Mouse (Mus musculus) forebrain, embryonic 11.5 days (tissue): ENCODE results near the gene Bclaf1. TPM values are rescaled to one million over a fixed set of nuclear protein-coding genes. Genes with fewer than 3 reads are reported as not detected.
A peak's percentile ranks its signal among the peaks of the same experiment; 100 is the strongest.

Source experiments
- ATAC-seq: fragments of 200-750 bp; cut with Nextera tagmentation; replicated peaks from 2 replicates; pipeline ENCODE4 v1.8.0; 2017; ENCODE audit warnings: moderate TSS enrichment; ENCODE audit not compliant: low FRiP score
- DNase-seq: peaks from one replicate; pipeline ENCODE4 v3.0.0-alpha.2; 2017; ENCODE audit warnings: low spot score
- H3K27ac ChIP-seq: fragments of 300-500 bp; sonication (generic); 2 replicates; pipeline ENCODE4 v1.5.1; 2014; ENCODE audit warnings: low read depth, low read length
- H3K27me3 ChIP-seq: fragments of 300-500 bp; sonication (generic); 2 replicates; pipeline ENCODE4 v1.6.1; 2014; ENCODE audit warnings: mild to moderate bottlenecking, low read length, mixed read lengths; ENCODE audit not compliant: control insufficient read depth, insufficient read depth
- H3K36me3 ChIP-seq: fragments of 300-500 bp; sonication (generic); 2 replicates; pipeline ENCODE4 v1.6.1; 2014; ENCODE audit warnings: mild to moderate bottlenecking, low read length, moderate library complexity, mixed read lengths; ENCODE audit not compliant: control insufficient read depth, insufficient read depth
- H3K4me1 ChIP-seq: fragments of 300-500 bp; sonication (generic); replicated peaks from 2 replicates; pipeline ENCODE4 v1.6.1; 2014; ENCODE audit warnings: low read length, mixed read lengths; ENCODE audit not compliant: control insufficient read depth, insufficient read depth
- H3K4me2 ChIP-seq: fragments of 300-500 bp; sonication (generic); 2 replicates; pipeline ENCODE4 v1.6.1; 2014; ENCODE audit warnings: low read depth, mild to moderate bottlenecking, low read length, moderate library complexity, mixed read lengths; ENCODE audit not compliant: severe bottlenecking
- H3K4me3 ChIP-seq: fragments of 300-500 bp; sonication (generic); 2 replicates; pipeline ENCODE4 v1.5.1; 2014; ENCODE audit warnings: low read depth, low read length
- H3K9ac ChIP-seq: fragments of 300-500 bp; sonication (generic); 2 replicates; pipeline ENCODE4 v1.6.1; 2014; ENCODE audit warnings: low read length
- H3K9me3 ChIP-seq: fragments of 300-500 bp; sonication (generic); 2 replicates; pipeline ENCODE4 v1.6.1; 2016; ENCODE audit warnings: low read length, mixed read lengths; ENCODE audit not compliant: control insufficient read depth
- WGBS: fragments of 180-500 bp; shearing (Covaris S2); extraction: QIAGEN DNeasy Blood & Tissue Kit; methylation state at CpG from one replicate; pipeline ENCODE4 v1.1.7; 2014; 5-methylcytosine and 5-hydroxymethylcytosine counted together
- polyA plus RNA-seq: library from polyadenylated mRNA; unstranded; fragments of >200 nt; fragmentation: Nextera tagmentation; extraction: Ambion mirVana; gene quantifications from 2 replicates; pipeline ENCODE4 v1.2.1, GENCODE M21; 2014

The Bclaf1 gene
- polyA plus RNA-seq, 1 experiment from 2014 or later, result 196 TPM

DNA sequence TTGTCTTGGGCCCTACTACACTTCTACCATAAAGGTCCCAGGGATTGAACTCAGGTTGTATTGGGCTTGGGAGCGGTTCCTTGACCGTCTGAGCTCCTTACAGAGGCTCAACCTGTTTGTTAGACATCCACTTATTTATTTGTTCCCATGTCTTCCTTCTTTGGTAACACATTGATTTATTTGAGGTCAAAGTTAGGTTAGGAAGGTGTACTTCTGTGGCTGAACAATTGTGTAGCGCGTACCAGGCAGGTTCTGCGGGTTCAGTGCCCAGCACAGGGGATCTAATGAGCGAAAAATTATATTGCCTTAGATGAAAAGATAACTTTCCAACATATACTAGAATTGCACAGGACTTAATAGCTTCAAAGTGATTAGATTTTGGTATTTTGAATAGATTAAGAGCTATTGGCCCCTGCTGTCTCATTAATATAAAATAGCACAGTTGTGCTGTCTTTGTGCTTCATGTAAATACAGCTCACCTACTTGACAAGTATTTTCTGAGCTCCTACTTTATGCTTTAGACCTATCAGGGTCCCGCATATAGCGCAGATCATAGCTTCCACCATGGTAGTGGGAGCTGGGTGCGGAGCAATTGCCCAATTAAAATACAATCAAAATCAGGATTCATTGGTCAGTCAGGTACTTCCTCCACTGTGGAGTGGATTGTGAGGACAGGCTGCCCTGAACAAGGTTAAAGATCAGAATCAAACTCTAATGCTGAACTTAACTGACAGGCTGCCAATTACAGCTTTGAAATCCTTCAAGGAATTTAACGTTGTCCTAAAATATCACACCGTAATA lies 1.1 kb upstream of the Bclaf1 start:
- DNase-seq, result no peak
- ATAC-seq, result no peak
- 51% methylated on average over 11 of the region's 11 CpGs for WGBS

DNA sequence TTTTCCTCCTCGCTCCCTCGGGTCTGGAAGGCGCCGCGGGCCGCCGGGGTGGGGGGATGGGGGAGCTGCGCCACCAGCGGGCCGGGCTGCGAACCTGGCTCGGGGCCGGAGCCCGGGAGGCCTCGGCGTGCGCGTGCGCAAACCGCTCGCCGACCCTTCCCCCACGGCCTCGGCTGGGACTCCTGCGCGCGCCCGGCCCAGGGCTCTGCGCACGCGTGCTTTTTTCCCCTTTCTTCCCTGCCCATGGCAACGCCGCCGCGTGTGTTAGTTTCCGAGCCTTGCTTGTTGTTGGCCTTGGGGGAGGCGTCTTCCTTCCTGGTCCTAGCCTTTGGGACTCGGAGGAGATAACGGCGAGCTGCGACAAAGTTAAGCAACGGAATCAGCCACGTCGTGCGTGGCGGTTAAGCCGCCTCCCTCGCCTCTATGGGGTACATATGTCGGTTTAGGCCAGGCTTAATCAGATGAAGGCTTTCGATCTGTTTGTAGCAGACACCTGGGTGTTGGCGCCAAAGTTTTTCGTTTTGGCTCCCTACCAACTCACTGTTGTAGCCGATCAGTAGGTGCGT lies 550 bp downstream of the Bclaf1 start:
- Histone ChIP-seq H3K27me3 (no peaks in the 10 kb centered on the region), H3K4me1 (peaks cover 4% of the 10 kb centered on the region), H3K4me3 (peak overlapping the region; percentile 94), H3K27ac (peak overlapping the region; percentile 99), H3K36me3 (no peaks in the 10 kb centered on the region), H3K9me3 (no peaks in the 10 kb centered on the region), H3K4me2 (peak overlapping the region; percentile 56), H3K9ac (peak overlapping the region; percentile 92)
- DNase-seq (peak; percentile 94), ATAC-seq (peak; percentile 83)
- WGBS, result under 1% methylated on average over 47 of the region's 54 CpGs

More for the DNA sequence above, 1.1 kb upstream of the Bclaf1 start:
- Histone ChIP-seq H3K36me3 (no peaks in the 10 kb centered on the region), H3K4me2 (peak overlapping the region; percentile 54), H3K4me1 (peaks cover 4% of the 10 kb centered on the region), H3K27me3 (no peaks in the 10 kb centered on the region), H3K4me3 (peak overlapping the region; percentile 94), H3K9ac (peak overlapping the region; percentile 92), H3K27ac (peak overlapping the region; percentile 99), H3K9me3 (no peaks in the 10 kb centered on the region)

DNA sequence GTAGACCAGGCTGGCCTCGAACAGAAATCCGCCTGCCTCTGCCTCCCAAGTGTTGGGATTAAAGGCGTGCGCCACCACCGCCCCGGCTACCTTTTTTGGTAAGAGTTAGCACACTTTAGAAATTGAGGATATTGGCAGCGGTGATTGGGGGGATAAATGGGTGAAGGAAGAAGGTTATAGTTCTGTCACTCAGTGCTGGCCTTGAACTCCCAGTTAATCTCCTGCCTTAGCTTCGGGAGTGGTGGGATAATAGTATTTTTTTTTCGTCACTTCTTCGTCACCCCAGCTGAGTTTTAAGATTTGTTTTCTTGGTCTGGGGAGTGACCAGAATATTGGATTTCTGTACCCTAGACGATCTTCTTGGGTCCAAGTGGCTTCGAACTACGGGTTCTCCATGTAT lies 1.2 kb downstream of the Bclaf1 start:
- Histone ChIP-seq H3K36me3 (no peaks in the 10 kb centered on the region; the same call in 1 of the 2 replicates), H3K4me1 (peaks cover 4% of the 10 kb centered on the region), H3K9me3 (no peaks in the 10 kb centered on the region), H3K4me3 (peak overlapping the region; percentile 94), H3K4me2 (peak overlapping the region; percentile 56), H3K9ac (peak overlapping the region; percentile 92), H3K27me3 (no peaks in the 10 kb centered on the region), H3K27ac (no peak overlapping the region)
- ATAC-seq (no peak), DNase-seq (no peak)
- 56% methylated on average over 13 of the region's 13 CpGs for WGBS

DNA sequence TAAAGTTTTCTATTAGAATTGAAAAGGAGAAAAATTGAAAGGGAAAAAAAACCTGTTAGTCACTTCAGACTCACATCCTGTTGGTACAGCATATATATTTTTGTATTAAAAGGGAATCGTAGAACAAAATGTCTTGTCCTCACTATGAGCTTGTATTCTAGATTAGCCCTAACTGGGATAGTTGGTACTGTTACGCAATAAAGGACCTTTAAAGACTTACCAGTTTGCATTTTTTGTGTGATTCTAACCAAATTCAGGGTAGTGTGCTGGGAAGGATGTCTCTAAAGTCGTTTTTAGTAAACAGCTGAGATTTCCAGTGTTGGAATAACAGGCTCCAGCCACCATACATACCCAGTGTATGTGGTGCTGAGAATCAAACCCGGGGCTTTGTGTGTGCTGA lies 1.7 kb downstream of the Bclaf1 start:
- WGBS, result 87% methylated on average over 4 of the region's 4 CpGs
- H3K9me3 ChIP-seq, result no peaks in the 10 kb centered on the region
- no peak for ATAC-seq
- H3K4me1 ChIP-seq, result peaks cover 4% of the 10 kb centered on the region
- no peak overlapping the region for H3K27ac ChIP-seq
- H3K36me3 ChIP-seq, result peaks cover 3% of the 10 kb centered on the region; the same call in 1 of the 2 replicates
- DNase-seq, result no peak
- H3K27me3 ChIP-seq, result no peaks in the 10 kb centered on the region
- H3K4me3 ChIP-seq, result peak overlapping the region; percentile 94; the same call in 1 of the 2 replicates
- H3K4me2 ChIP-seq, result peak overlapping the region; percentile 56; the same call in 1 of the 2 replicates
- no peak overlapping the region for H3K9ac ChIP-seq

DNA sequence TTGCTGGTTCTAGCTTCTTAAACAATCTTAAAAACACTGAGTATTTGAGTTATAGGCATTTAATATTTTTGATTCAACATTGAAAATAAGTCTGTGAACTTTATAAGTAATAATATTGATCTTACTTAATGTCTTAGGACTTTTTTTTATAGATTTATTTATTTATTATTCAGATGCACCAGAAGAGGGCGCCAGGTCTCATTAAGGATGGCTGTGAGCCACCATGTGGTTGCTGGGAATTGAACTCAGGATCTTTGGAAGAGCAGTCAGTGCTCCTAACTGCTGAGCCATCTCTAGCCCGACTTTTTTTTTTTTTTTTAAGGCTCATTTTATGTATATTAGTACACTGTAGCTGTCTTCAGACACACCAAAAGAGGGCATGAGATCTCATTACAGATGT lies 2.5 kb downstream of the Bclaf1 start:
- Histone ChIP-seq H3K4me1 (peaks cover 4% of the 10 kb centered on the region), H3K4me3 (no peak overlapping the region), H3K9me3 (no peaks in the 10 kb centered on the region), H3K27ac (no peak overlapping the region), H3K4me2 (no peak overlapping the region), H3K27me3 (no peaks in the 10 kb centered on the region), H3K9ac (no peak overlapping the region), H3K36me3 (peaks cover 9% of the 10 kb centered on the region; the same call in 1 of the 2 replicates)
- WGBS, result 64% methylated on average over 2 of the region's 2 CpGs
- DNase-seq (no peak), ATAC-seq (no peak)

DNA sequence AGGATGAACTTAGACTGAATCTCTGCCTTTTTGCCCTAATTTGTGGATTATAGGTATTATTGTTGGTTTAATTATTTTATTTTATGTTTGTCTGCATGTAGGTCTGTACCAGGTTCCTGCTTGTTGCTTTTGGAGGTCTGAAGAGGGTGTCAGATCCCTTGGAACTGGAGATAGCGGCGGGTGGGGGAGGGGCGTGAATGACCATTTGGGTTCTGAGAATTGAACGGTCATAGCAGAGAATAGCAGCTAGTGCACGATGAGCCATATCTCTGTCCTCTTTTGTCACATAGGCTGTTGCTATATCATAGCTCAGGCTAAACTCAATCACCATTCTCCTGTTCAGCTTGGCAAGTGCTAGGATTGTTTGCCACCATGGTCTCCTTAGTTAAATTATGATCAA lies 5.2 kb downstream of the Bclaf1 start:
- Histone ChIP-seq H3K4me3 (no peak overlapping the region), H3K27me3 (no peaks in the 10 kb centered on the region), H3K9me3 (no peaks in the 10 kb centered on the region), H3K4me2 (no peak overlapping the region), H3K36me3 (peaks cover 9% of the 10 kb centered on the region; the same call in 1 of the 2 replicates), H3K9ac (no peak overlapping the region), H3K27ac (no peak overlapping the region), H3K4me1 (peaks cover 2% of the 10 kb centered on the region)
- DNase-seq, result no peak
- 91% methylated on average over 5 of the region's 5 CpGs for WGBS
- no peak for ATAC-seq

DNA sequence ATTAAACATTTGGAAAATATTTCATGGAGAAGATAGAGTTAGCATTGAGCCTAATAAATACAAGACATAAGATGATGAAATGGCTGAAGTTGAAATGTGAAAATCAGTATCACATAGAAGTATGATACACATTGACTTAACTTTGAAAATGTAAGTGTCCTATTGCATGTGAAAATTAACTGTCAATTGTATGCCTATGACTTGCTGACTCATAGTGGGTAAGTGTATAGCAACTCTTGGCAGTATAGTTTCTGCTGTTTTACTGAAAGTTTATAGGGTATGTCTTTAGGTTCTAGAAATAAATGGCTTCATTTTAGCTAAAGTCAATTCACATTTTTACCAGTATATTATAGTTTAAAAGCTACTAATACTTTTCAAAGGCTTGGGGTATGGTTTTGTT lies 14.0 kb downstream of the Bclaf1 start:
- H3K36me3 ChIP-seq, result peaks cover 5% of the 10 kb centered on the region
- no peaks in the 10 kb centered on the region for H3K4me1 ChIP-seq
- H3K27ac ChIP-seq, result no peak overlapping the region
- ATAC-seq (no peak), DNase-seq (no peak)
- no peaks in the 10 kb centered on the region for H3K27me3 ChIP-seq
- H3K9me3 ChIP-seq, result no peaks in the 10 kb centered on the region
- no peak overlapping the region for H3K9ac ChIP-seq
- no peak overlapping the region for H3K4me2 ChIP-seq
- H3K4me3 ChIP-seq, result no peak overlapping the region

DNA sequence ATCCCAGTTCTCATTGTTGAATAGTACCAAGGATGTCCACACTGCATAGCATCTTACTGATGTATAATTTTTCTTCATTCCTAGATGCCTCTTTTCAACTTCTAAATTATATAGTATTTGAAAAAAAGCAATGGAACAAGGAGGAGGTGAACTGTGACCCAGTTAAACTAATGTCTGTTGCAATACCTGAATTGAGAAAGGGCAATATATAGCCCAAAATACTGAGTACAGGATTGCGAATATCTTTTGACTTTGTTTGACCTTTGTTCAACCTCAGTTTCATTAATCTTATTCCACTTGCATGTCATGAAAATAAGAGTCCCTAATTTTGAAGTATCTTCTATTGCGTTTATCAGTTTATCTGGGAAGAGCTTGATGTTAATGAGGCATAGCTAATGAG lies 19.0 kb downstream of the Bclaf1 start:
- Histone ChIP-seq H3K4me2 (no peak overlapping the region), H3K9ac (no peak overlapping the region), H3K9me3 (no peaks in the 10 kb centered on the region), H3K4me3 (no peak overlapping the region), H3K36me3 (no peaks in the 10 kb centered on the region; the same call in 1 of the 2 replicates), H3K4me1 (no peaks in the 10 kb centered on the region), H3K27ac (no peak overlapping the region), H3K27me3 (no peaks in the 10 kb centered on the region)
- no peak for DNase-seq
- ATAC-seq, result no peak
- WGBS, result 91% methylated on average over 2 of the region's 2 CpGs
